Mouse (Mus musculus): ENCODE results near the gene Rps16. TPM values are rescaled to one million over a fixed set of nuclear protein-coding genes. Genes with fewer than 3 reads are reported as not detected.

Gene Rps16
- total and polyA plus RNA-seq, 3 experiments, result 411 to 556 (median 496) TPM

DNA sequence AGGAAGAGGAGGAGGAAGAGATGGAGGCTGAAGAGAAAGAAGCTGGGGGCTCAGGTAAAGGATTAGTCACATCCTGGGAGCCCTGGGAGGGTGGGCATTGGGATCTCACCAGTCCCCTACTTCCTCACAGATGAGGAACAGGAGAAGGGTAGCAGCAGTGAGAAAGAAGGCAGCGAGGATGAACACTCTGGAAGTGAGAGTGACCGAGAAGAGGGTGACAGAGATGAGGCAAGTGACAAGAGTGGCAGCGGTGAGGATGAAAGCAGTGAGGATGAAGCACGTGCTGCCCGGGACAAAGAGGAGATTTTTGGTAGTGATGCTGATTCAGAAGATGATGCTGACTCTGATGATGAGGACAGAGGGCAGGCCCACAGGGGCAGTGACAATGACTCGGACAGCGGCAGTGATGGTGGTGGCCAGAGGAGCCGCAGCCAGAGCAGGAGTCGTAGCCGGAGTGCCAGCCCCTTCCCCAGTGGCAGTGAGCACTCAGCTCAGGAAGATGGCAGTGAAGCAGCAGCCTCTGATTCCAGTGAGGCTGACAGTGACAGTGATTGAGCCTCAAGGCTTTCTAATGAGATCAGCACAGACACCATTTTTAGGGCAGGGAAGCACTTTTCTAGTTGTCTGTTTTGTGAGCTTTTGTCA lies 48.4 kb downstream of the Rps16 start:
- no peaks in the 10 kb centered on the region for H3K4me1 ChIP-seq (ENCODE audit: control insufficient read depth, insufficient read depth, low read length)
- no peaks in the 10 kb centered on the region for H3K27me3 ChIP-seq (ENCODE audit: control insufficient read depth, insufficient read depth, low read length)
- H3K36me3 ChIP-seq (ENCODE audit: control insufficient read depth, insufficient read depth, low read length), result no peaks in the 10 kb centered on the region
- no peak overlapping the region for H3K27ac ChIP-seq
- intact Hi-C loops (cut with DNase I), result no loop called here
- H3K4me3 ChIP-seq, result no peak overlapping the region
- no peaks in the 10 kb centered on the region for H3K79me2 ChIP-seq (replicated peaks; ENCODE audit: control insufficient read depth, insufficient read depth, low read length)
- no peak for DNase-seq
- no peak for TF ChIP-seq EP300 (IDR thresholded peaks at IDR 0.05; ENCODE audit: insufficient read depth, low read depth, low read length)
- no peak for TF ChIP-seq CTCF (IDR thresholded peaks at IDR 0.05)
- TF ChIP-seq POLR2A (IDR thresholded peaks at IDR 0.05; ENCODE audit: insufficient read depth, low read depth, low read length), result no peak
- WGBS, result 85% methylated on average over 10 of the region's 10 CpGs
- H3K9ac ChIP-seq (ENCODE audit: low read depth, low read length), result no peak overlapping the region

DNA sequence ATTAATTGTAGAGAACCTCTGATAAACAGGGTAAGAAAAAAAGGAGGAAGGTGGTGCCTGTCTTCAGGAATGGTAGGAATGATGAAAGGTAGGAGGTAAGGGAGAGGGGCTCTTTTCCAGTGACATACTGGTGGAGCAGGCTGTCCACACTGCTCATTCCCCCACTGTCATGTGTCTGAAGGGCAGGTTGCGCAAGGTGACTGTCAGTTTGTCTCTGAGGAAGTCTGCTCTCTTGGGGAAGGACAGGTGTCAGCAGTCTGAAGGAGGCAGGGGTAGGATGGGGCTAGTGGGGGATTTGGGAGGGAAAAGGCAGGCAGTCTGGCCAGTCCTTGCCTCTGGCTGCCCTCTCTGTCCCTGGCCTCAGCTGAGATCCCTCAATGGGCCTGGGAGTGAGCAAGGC lies 50.6 kb downstream of the Rps16 start:
- no peak overlapping the region for H3K9ac ChIP-seq (ENCODE audit: low read depth, low read length)
- H3K27me3 ChIP-seq (ENCODE audit: control insufficient read depth, insufficient read depth, low read length), result no peaks in the 10 kb centered on the region
- intact Hi-C loops (cut with DNase I), result no loop called here
- H3K4me3 ChIP-seq, result no peak overlapping the region
- WGBS, result 100% methylated on average over 1 of the region's 1 CpGs
- H3K79me2 ChIP-seq (replicated peaks; ENCODE audit: control insufficient read depth, insufficient read depth, low read length), result no peaks in the 10 kb centered on the region
- H3K27ac ChIP-seq, result no peak overlapping the region
- DNase-seq, result no peak
- H3K36me3 ChIP-seq (ENCODE audit: control insufficient read depth, insufficient read depth, low read length), result no peaks in the 10 kb centered on the region
- TF ChIP-seq EP300 (IDR thresholded peaks at IDR 0.05; ENCODE audit: insufficient read depth, low read depth, low read length), result no peak
- TF ChIP-seq POLR2A (IDR thresholded peaks at IDR 0.05; ENCODE audit: insufficient read depth, low read depth, low read length), result no peak
- TF ChIP-seq CTCF (IDR thresholded peaks at IDR 0.05), result no peak
- no peaks in the 10 kb centered on the region for H3K4me1 ChIP-seq (ENCODE audit: control insufficient read depth, insufficient read depth, low read length)

DNA sequence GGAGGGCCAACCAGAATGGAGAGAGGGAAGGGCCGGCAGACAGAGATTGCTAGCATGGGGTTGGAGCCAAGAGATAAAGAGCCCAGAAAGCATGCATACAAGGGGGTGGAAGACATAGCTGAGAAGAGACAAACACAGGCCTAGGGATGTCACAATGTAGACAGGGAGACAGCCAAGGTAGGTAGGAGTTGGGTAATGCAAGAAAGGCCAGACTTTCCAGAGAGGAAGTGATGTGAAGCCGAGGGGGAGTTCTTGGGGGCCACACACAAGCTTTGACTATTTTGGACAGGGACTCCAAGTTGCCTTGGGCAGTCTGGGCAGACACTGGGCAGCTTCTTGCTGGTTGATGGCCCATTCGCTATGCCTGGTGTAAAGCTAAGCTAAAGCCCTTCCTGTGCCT lies 51.5 kb downstream of the Rps16 start:
- no peak overlapping the region for H3K27ac ChIP-seq
- intact Hi-C loops (cut with DNase I), result no loop called here

More for the DNA sequence above, 51.5 kb downstream of the Rps16 start:
- DNase-seq, result no peak
- H3K4me1 ChIP-seq (ENCODE audit: control insufficient read depth, insufficient read depth, low read length), result no peaks in the 10 kb centered on the region
- H3K27me3 ChIP-seq (ENCODE audit: control insufficient read depth, insufficient read depth, low read length), result no peaks in the 10 kb centered on the region
- 54% methylated on average over 3 of the region's 3 CpGs for WGBS
- TF ChIP-seq CTCF (IDR thresholded peaks at IDR 0.05) (no peak), POLR2A (IDR thresholded peaks at IDR 0.05; ENCODE audit: insufficient read depth, low read depth, low read length) (no peak), EP300 (IDR thresholded peaks at IDR 0.05; ENCODE audit: insufficient read depth, low read depth, low read length) (no peak)
- no peaks in the 10 kb centered on the region for H3K36me3 ChIP-seq (ENCODE audit: control insufficient read depth, insufficient read depth, low read length)
- no peak overlapping the region for H3K9ac ChIP-seq (ENCODE audit: low read depth, low read length)
- H3K4me3 ChIP-seq, result no peak overlapping the region
- H3K79me2 ChIP-seq (replicated peaks; ENCODE audit: control insufficient read depth, insufficient read depth, low read length), result no peaks in the 10 kb centered on the region

Other genes with a start within 250 kb of the Rps16 start
- not detected for gene 9530053A07Rik, start 221.2 kb upstream of the Rps16 start, total RNA-seq (2021)
- gene 9530053A07Rik, start 221.2 kb upstream of the Rps16 start, polyA plus RNA-seq (2012; rRNA removed), result 0.08 TPM in 1 of 2 replicates, not detected in the other
- gene Fbl, start 180.9 kb upstream of the Rps16 start, total RNA-seq (2021), result 10 to 100 TPM; 34.7 TPM
- gene Fbl, start 180.9 kb upstream of the Rps16 start, polyA plus RNA-seq (2012; rRNA removed), result 25.7 and 35.6 TPM in 2 replicates
- 10 to 100 TPM; 28.0 to 28.3 TPM for gene Dyrk1b, start 171.2 kb upstream of the Rps16 start, total RNA-seq (2021)
- gene Dyrk1b, start 171.2 kb upstream of the Rps16 start, polyA plus RNA-seq (2012; rRNA removed), result 24.1 and 30.1 TPM in 2 replicates
- 10 to 100 TPM; 11.2 to 11.9 TPM for gene Eid2, start 82.8 kb upstream of the Rps16 start, total RNA-seq (2021)
- 4.2 and 4.6 TPM in 2 replicates for gene Eid2, start 82.8 kb upstream of the Rps16 start, polyA plus RNA-seq (2012; rRNA removed)
- gene Eid2b, start 72.9 kb upstream of the Rps16 start, total RNA-seq (2021), result 10 to 100 TPM; 11.2 to 13.0 TPM
- 6.7 and 7.2 TPM in 2 replicates for gene Eid2b, start 72.9 kb upstream of the Rps16 start, polyA plus RNA-seq (2012; rRNA removed)
- not detected for gene Selenov, start 59.5 kb upstream of the Rps16 start, total RNA-seq (2021)
- 0.08 TPM in 1 of 2 replicates, not detected in the other for gene Selenov, start 59.5 kb upstream of the Rps16 start, polyA plus RNA-seq (2012; rRNA removed)
- not detected for gene Dll3, start 48.4 kb upstream of the Rps16 start, total RNA-seq (2021)
- not detected in 2 replicates for gene Dll3, start 48.4 kb upstream of the Rps16 start, polyA plus RNA-seq (2012; rRNA removed)
- gene Timm50, start 38.6 kb upstream of the Rps16 start, total RNA-seq (2021), result 10 to 100 TPM; 60.0 to 63.5 TPM
- gene Timm50, start 38.6 kb upstream of the Rps16 start, polyA plus RNA-seq (2012; rRNA removed), result 63.0 and 72.8 TPM in 2 replicates
- 10 to 100 TPM; 52.5 to 59.9 TPM for gene Supt5, start 11.9 kb upstream of the Rps16 start, total RNA-seq (2021)
- gene Supt5, start 11.9 kb upstream of the Rps16 start, polyA plus RNA-seq (2012; rRNA removed), result 64.3 and 72.4 TPM in 2 replicates
- 10 to 100 TPM; 10.4 to 14.3 TPM for gene Plekhg2, start 21.9 kb downstream of the Rps16 start, total RNA-seq (2021)
- 15.9 and 16.3 TPM in 2 replicates for gene Plekhg2, start 21.9 kb downstream of the Rps16 start, polyA plus RNA-seq (2012; rRNA removed)
- 10 to 100 TPM; 19.4 to 26.3 TPM for gene Zfp36, start 29.6 kb downstream of the Rps16 start, total RNA-seq (2021)
- 26.1 and 28.2 TPM in 2 replicates for gene Zfp36, start 29.6 kb downstream of the Rps16 start, polyA plus RNA-seq (2012; rRNA removed)
- gene Med29, start 42.1 kb downstream of the Rps16 start, total RNA-seq (2021), result 10 to 100 TPM; 20.8 to 21.5 TPM
- 48.8 and 50.4 TPM in 2 replicates for gene Med29, start 42.1 kb downstream of the Rps16 start, polyA plus RNA-seq (2012; rRNA removed)
- gene Paf1, start 42.3 kb downstream of the Rps16 start, total RNA-seq (2021), result 10 to 100 TPM; 41.3 to 42.1 TPM
- 63.8 and 67.0 TPM in 2 replicates for gene Paf1, start 42.3 kb downstream of the Rps16 start, polyA plus RNA-seq (2012; rRNA removed)
- 1 to 10 TPM; 3.8 to 5.3 TPM for gene Gmfg, start 86.8 kb downstream of the Rps16 start, total RNA-seq (2021)
- 6.8 and 7.1 TPM in 2 replicates for gene Gmfg, start 86.8 kb downstream of the Rps16 start, polyA plus RNA-seq (2012; rRNA removed)
- under 1 TPM; 0.68 to 0.73 TPM for gene Lrfn1, start 101.3 kb downstream of the Rps16 start, total RNA-seq (2021)
- gene Lrfn1, start 101.3 kb downstream of the Rps16 start, polyA plus RNA-seq (2012; rRNA removed), result 0.82 and 1.3 TPM in 2 replicates
- gene Ifnl2, start 159.8 kb downstream of the Rps16 start, total RNA-seq (2021), result not detected
- not detected in 2 replicates for gene Ifnl2, start 159.8 kb downstream of the Rps16 start, polyA plus RNA-seq (2012; rRNA removed)
- not detected for gene Ifnl3, start 172.2 kb downstream of the Rps16 start, total RNA-seq (2021)
- gene Ifnl3, start 172.2 kb downstream of the Rps16 start, polyA plus RNA-seq (2012; rRNA removed), result not detected in 2 replicates
- gene Sycn, start 190.2 kb downstream of the Rps16 start, total RNA-seq (2021), result not detected
- gene Sycn, start 190.2 kb downstream of the Rps16 start, polyA plus RNA-seq (2012; rRNA removed), result not detected in 2 replicates
- gene Nccrp1, start 196.6 kb downstream of the Rps16 start, total RNA-seq (2021), result not detected
- not detected in 2 replicates for gene Nccrp1, start 196.6 kb downstream of the Rps16 start, polyA plus RNA-seq (2012; rRNA removed)
- 10 to 100 TPM; 21.9 to 22.4 TPM for gene Samd4b, start 247.5 kb downstream of the Rps16 start, total RNA-seq (2021)
- 38.8 and 46.1 TPM in 2 replicates for gene Samd4b, start 247.5 kb downstream of the Rps16 start, polyA plus RNA-seq (2012; rRNA removed)
- 1 to 10 TPM; 8.8 to 9.4 TPM for gene Pak4, start 247.5 kb downstream of the Rps16 start, total RNA-seq (2021)
- 6.4 and 7.6 TPM in 2 replicates for gene Pak4, start 247.5 kb downstream of the Rps16 start, polyA plus RNA-seq (2012; rRNA removed)

Data from heart, adult 2 months (tissue).